Mouse (Mus musculus) inflammation-experienced regulatory T-cells, adult 6 months (primary cell): ENCODE measurements around the gene Calhm5. TPM values are rescaled to one million over a fixed set of nuclear protein-coding genes. Genes with fewer than 3 reads are reported as not detected.
A peak's percentile ranks its signal among the peaks of the same experiment; 100 is the strongest.

ENCODE experiments used
- ATAC-seq: one replicate; pipeline ENCODE4 v1.8.0; 2017
- polyA plus RNA-seq, 3 experiments: library from polyadenylated mRNA; unstranded; fragments of 100-300 nt; shearing (Covaris generic); gene quantifications; one replicate each; pipeline ENCODE4 v1.2.1; 2017

Calhm5 gene
- polyA plus RNA-seq, 3 experiments from 2014 or later, result not detected

GRCm38 (mm10) chr10:34070999-34071492, 25.3 kb downstream of the Calhm5 start:
- ATAC-seq, result peak; percentile 32

- ATAC-seq, result no peak
These were observed 26.7 kb downstream of the Calhm5 start for GRCm38 (mm10) chr10:34069606-34070005.

DNA sequence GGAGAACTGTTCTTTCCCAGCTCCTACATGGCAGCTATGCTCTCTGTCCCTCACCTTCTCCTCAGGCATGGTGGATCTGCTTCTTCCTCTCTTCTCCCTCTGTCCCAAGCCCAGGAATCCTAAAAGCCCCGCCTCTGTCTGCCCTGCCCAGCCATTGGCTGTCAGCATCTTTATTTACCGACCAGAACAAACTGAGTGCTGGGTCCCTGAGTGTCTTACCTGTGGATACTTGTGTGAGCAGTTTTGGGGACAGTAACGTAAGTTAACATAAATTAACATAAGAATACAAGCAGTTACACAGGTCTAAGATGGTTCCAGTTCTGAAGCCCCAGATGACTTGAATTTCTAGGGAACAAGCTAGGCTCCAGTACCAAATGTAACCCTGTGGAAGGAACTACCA, 29.7 kb downstream of the Calhm5 start:
- ATAC-seq, result no peak

GRCm38 (mm10) chr10:34053987-34054386, 42.3 kb downstream of the Calhm5 start:
- ATAC-seq, result no peak

DNA sequence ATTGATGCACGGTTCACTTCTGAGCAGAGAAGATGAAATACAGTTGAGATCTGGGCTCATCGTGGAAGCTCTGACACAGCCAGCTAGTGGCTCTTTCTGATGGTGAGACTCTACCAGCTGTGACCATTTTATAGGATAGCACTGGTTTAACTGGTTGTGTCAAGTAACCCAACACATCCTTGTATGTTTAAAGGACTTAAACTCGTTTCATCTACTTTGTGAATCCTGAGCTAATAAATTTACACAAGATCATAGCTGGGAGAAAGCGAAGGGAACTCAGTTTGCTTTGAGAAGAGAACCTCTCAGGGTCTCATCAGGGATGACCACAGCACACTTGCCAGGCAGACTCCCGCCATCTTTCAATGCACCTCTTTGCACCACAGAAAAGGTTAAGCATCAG, 52.1 kb downstream of the Calhm5 start, which contains the start of gene Calhm4:
Gene Calhm4, minus strand, starts transcription at position 101 of the 400 bp plus-strand sequence.
- no peak for ATAC-seq

Other genes with a start within 250 kb of the Calhm5 start
- gene Sult3a1, start 238.8 kb downstream of the Calhm5 start, polyA plus RNA-seq, result not detected
- under 1 TPM in 2 of 3 experiments, not detected in 1; 0.16 to 0.17 TPM for gene Rsph4a, start 191.4 kb downstream of the Calhm5 start, polyA plus RNA-seq
- gene Zup1, start 145.2 kb downstream of the Calhm5 start, polyA plus RNA-seq, result 10 to 100 TPM; 59.3 to 86.4 (median 70.5) TPM
- gene Rwdd1, start 76.9 kb downstream of the Calhm5 start, polyA plus RNA-seq, result 100 to 1,000 TPM in 1 of 3 experiments, 10 to 100 TPM in 2; 59.6 to 140 (median 87.0) TPM
- gene Trappc3l, start 58.9 kb downstream of the Calhm5 start, polyA plus RNA-seq, result not detected
- gene Calhm4, start 52.2 kb downstream of the Calhm5 start, polyA plus RNA-seq, result not detected
- gene Calhm6, start 31.5 kb upstream of the Calhm5 start, polyA plus RNA-seq, result 10 to 100 TPM; 30.6 to 42.2 (median 39.7) TPM
- 1 to 10 TPM; 1.0 to 3.3 (median 2.4) TPM for gene Dse, start 111.2 kb upstream of the Calhm5 start, polyA plus RNA-seq
- 10 to 100 TPM; 36.1 to 49.1 (median 40.1) TPM for gene Tspyl1, start 185.7 kb upstream of the Calhm5 start, polyA plus RNA-seq
- gene Tspyl4, start 200.9 kb upstream of the Calhm5 start, polyA plus RNA-seq, result 10 to 100 TPM; 11.8 to 18.2 (median 16.2) TPM